Mouse (Mus musculus) heart, embryonic 14.5 days (tissue): ENCODE results near the gene Spert. TPM values are rescaled to one million over a fixed set of nuclear protein-coding genes. Genes with fewer than 3 reads are reported as not detected.

ENCODE experiments used
- ATAC-seq: fragments of 200-750 bp; cut with Nextera tagmentation; 2 replicates; pipeline ENCODE4 v1.8.0; 2017; ENCODE audit warnings: low read depth, moderate TSS enrichment; ENCODE audit not compliant: insufficient number of reproducible peaks, insufficient read depth, low FRiP score
- H3K27ac ChIP-seq, 2 experiments: fragments of 200-500 bp in 1 of 2; fragments of 300-500 bp in 1 of 2; sonication (generic) in 1 of 2; replicated peaks in 1 of 2; 2 replicates each; pipeline ENCODE4 v1.5.1; 2012 to 2014; ENCODE audit warnings: low read depth in 2 of 2, low read length in 2 of 2, control low read depth in 1 of 2, mild to moderate bottlenecking in 1 of 2, mixed read lengths in 1 of 2; ENCODE audit not compliant: control insufficient read depth in 1 of 2, insufficient read depth in 1 of 2
- H3K27me3 ChIP-seq: fragments of 300-500 bp; sonication (generic); 2 replicates; pipeline ENCODE4 v1.6.1; 2014; ENCODE audit warnings: mild to moderate bottlenecking, low read length, control low read depth; ENCODE audit not compliant: control insufficient read depth, insufficient read depth
- H3K36me3 ChIP-seq: fragments of 300-500 bp; sonication (generic); 2 replicates; pipeline ENCODE4 v1.6.1; 2014; ENCODE audit warnings: mild to moderate bottlenecking, control low read depth, low read length, mixed read lengths; ENCODE audit not compliant: control insufficient read depth, insufficient read depth
- H3K4me1 ChIP-seq, 2 experiments: fragments of 200-500 bp in 1 of 2; fragments of 300-500 bp in 1 of 2; sonication (generic) in 1 of 2; 2 replicates each; pipeline ENCODE4 v1.6.1; 2012 to 2014; ENCODE audit warnings: low read length in 2 of 2, control low read depth in 1 of 2, mixed read lengths in 1 of 2; ENCODE audit not compliant: control insufficient read depth in 2 of 2, insufficient read depth in 2 of 2
- H3K4me2 ChIP-seq: fragments of 300-500 bp; sonication (generic); 2 replicates; pipeline ENCODE4 v1.6.1; 2014; ENCODE audit warnings: mild to moderate bottlenecking, low read length
- H3K4me3 ChIP-seq, 2 experiments: fragments of 200-500 bp in 1 of 2; fragments of 300-500 bp in 1 of 2; sonication (generic) in 1 of 2; 2 replicates each; pipeline ENCODE4 v1.5.1; 2012 to 2014; ENCODE audit warnings: low read length in 2 of 2, mild to moderate bottlenecking in 2 of 2, control low read depth in 1 of 2, low read depth in 1 of 2, moderate library complexity in 1 of 2; ENCODE audit not compliant: control insufficient read depth in 1 of 2, insufficient read depth in 1 of 2
- H3K9ac ChIP-seq: fragments of 300-500 bp; sonication (generic); 2 replicates; pipeline ENCODE4 v1.6.1; 2014; ENCODE audit warnings: mild to moderate bottlenecking, low read length
- H3K9me3 ChIP-seq: fragments of 300-500 bp; sonication (generic); 2 replicates; pipeline ENCODE4 v1.6.1; 2016; ENCODE audit warnings: low read length, control low read depth; ENCODE audit not compliant: control insufficient read depth
- WGBS: fragments of 180-500 bp; shearing (Covaris S2); extraction: QIAGEN DNeasy Blood & Tissue Kit; methylation state at CpG from one replicate; pipeline ENCODE4 v1.1.7; 2014; 5-methylcytosine and 5-hydroxymethylcytosine counted together
- polyA plus RNA-seq: library from polyadenylated mRNA; unstranded; fragments of >200 nt; fragmentation: Nextera tagmentation; extraction: Ambion mirVana; gene quantifications from 2 replicates; pipeline ENCODE4 v1.2.1, GENCODE M21; 2014

Gene Spert
- polyA plus RNA-seq, 1 experiment from 2014 or later = not detected

DNA sequence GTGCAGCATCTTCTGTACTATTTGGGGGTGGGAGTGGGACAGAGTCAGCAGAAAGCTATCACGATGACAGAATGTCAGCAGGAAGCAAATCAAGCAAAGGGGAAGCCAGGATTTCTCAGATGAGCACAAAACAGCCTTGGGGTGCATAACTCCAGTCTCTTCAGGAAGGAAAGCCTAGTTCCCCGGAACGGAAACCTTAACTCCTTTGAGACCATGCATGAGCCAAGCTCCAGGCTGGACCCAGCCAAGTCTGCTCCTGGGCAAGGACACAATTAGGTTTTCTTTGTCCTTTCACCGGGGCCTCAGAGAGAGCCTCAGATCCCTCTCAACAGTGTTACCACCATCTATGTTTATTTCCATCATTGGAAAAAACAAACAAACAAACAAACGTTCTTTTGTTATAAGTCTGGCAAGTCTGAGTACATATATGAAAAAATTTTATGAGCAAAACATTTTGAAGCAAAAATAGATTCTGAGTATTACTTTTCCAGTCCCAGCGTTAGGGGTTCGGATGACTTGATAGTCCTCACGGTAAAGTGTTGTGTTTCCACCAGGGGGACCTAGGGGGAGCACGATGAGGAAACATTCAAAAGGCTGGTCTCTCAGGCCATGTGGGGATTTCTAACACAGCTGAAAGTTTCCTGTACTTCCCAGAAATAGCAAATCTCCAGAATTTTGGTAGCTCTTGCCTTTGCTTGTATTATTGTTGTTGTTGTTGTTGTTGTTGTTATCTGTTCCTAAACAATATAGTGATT, 31.2 kb downstream of the Spert start:
- no peak for ATAC-seq
- Histone ChIP-seq H3K27ac (no peak overlapping the region), H3K4me1 (peaks cover 5 to 7% of the 10 kb centered on the region in 2 experiments; a peak in 1 of 4 replicates), H3K9me3 (no peaks in the 10 kb centered on the region), H3K4me2 (no peak overlapping the region), H3K9ac (no peak overlapping the region), H3K36me3 (no peaks in the 10 kb centered on the region), H3K4me3 (no peak overlapping the region), H3K27me3 (no peaks in the 10 kb centered on the region)
- 39% methylated on average over 9 of the region's 9 CpGs for WGBS

DNA sequence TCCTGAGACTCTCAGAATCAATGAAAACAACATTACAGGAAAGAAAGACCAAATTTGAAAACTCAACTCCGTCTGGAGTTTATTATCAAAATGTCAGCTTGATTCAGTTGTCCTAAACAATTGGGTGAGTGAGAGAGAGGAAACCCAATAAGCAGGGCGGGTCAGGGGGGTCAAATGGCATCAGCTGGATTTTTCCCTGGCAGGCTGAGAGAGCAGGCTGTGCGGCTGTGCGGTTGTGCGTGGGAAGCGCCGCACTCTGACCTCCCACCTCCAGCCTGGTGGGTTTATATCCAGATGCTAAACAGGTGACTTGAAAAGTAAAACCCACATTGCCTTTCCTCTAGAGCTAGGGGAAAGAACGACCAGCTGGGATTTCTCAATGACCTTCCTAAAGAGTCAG, 51.2 kb downstream of the Spert start:
- no peak overlapping the region for H3K9ac ChIP-seq
- H3K4me2 ChIP-seq = no peak overlapping the region
- no peak overlapping the region for H3K27ac ChIP-seq
- H3K4me1 ChIP-seq = no peaks in the 10 kb centered on the region; a peak in 1 of 4 replicates
- H3K9me3 ChIP-seq = no peaks in the 10 kb centered on the region
- no peaks in the 10 kb centered on the region for H3K27me3 ChIP-seq
- no peak for ATAC-seq
- no peaks in the 10 kb centered on the region for H3K36me3 ChIP-seq
- WGBS = 44% methylated on average over 8 of the region's 8 CpGs
- H3K4me3 ChIP-seq = no peak overlapping the region

DNA sequence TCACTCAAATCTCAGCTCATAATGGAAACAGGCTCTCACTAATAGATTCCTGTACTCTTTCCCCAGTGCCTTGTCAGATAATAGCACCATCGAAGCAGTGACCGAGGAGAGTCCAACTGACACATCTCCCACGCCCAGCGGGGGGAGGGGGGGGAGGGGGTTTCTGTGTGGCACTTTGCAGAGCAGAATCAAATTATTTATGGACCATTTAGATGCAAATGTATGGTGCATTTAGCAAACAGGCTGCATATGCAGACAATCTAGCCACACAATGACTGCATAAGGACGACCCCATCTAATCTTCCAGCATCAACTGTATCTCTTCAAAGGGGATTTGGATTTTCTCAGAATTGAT, 51.9 kb downstream of the Spert start:
- 21% methylated on average over 5 of the region's 5 CpGs for WGBS
- Histone ChIP-seq H3K36me3 (no peaks in the 10 kb centered on the region), H3K4me2 (no peak overlapping the region), H3K4me1 (no peaks in the 10 kb centered on the region; a peak in 1 of 4 replicates), H3K27ac (no peak overlapping the region), H3K27me3 (no peaks in the 10 kb centered on the region), H3K4me3 (no peak overlapping the region), H3K9ac (no peak overlapping the region), H3K9me3 (no peaks in the 10 kb centered on the region)
- ATAC-seq = no peak

DNA sequence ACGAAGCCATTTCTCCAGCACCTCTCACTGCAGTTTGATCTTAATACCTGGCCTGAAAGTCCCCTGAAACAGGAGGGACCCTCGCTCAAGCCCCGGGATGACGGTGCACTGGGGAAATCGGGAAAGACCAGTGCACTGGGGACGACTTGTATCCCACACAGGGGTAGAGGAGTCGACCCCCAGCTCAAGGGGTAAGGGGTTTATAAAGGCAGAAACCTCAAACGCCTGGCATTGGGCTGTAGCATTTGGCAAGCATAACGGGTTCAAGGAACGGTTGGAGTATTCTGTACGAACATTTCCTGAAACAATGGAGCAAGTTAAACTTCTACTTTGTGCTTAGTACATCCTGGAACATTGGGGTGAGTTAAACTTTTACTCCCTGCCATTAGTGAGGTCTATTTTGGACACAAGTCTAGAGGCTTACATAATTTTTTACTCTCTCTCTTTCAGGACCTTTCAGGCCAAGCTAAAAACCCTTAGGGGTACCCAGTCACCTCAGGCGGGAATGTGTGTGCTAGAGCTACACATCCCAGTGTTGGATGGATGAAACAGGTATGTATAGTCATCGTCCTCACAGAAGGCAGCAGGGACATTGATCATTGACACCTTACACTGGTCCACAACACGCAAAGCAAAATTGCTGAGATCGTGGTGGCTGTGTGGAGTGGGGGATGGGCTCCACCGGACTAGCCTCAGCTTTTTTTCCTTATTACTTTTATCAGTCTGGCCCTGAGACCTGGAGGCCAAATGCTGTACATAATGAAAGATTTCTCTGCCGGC, 52.5 kb downstream of the Spert start:
- Histone ChIP-seq H3K36me3 (no peaks in the 10 kb centered on the region), H3K4me1 (no peaks in the 10 kb centered on the region; a peak in 1 of 4 replicates), H3K27me3 (no peaks in the 10 kb centered on the region), H3K9me3 (no peaks in the 10 kb centered on the region), H3K4me2 (no peak overlapping the region), H3K4me3 (no peak overlapping the region), H3K9ac (no peak overlapping the region), H3K27ac (no peak overlapping the region)
- ATAC-seq = no peak
- 69% methylated on average over 17 of the region's 17 CpGs for whole genome bisulfite sequencing

DNA sequence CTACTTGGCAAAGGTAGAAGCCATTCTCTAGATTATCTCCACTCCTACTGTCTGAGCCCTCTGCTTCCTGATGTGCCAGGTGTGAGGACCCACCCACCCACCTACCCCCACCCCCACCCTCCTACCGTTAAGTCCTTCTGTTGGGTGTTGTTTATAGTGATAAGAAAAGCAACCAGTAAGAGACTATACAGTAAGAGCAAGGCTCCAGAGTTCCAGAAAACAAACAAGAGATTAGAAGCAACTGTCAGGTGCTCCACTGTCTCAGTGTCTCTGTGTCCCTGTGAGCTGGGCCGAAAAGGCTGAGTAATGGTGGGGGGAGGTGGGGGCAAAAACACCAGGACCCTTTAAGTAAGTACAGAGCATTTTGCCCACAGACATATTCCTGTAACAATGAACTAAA, 53.7 kb downstream of the Spert start:
- Histone ChIP-seq H3K4me2 (no peak overlapping the region), H3K9ac (no peak overlapping the region), H3K9me3 (no peaks in the 10 kb centered on the region), H3K36me3 (no peaks in the 10 kb centered on the region), H3K4me3 (no peak overlapping the region), H3K27me3 (no peaks in the 10 kb centered on the region), H3K27ac (no peak overlapping the region), H3K4me1 (no peaks in the 10 kb centered on the region; a peak in 1 of 4 replicates)
- ATAC-seq = no peak
- 26% methylated on average over 2 of the region's 2 CpGs for WGBS

Other genes with a start within 250 kb of the Spert start
- gene Siah3, start 137.1 kb downstream of the Spert start, polyA plus RNA-seq = not detected in 2 replicates
- gene Erich6b, start 49.1 kb upstream of the Spert start, polyA plus RNA-seq = not detected in 2 replicates
- gene Cog3, start 161.4 kb upstream of the Spert start, polyA plus RNA-seq = 16.0 and 16.5 TPM in 2 replicates
- gene Slc25a30, start 193.9 kb upstream of the Spert start, polyA plus RNA-seq = 8.3 and 9.2 TPM in 2 replicates